Mouse (Mus musculus) left cerebral cortex, postnatal 25 days (tissue): Measurements from ENCODE around the gene Olfr834. TPM values are rescaled to one million over a fixed set of nuclear protein-coding genes. Genes with fewer than 3 reads are reported as not detected.

Experiments used
- DNase-seq, 2 experiments: peaks; one replicate each; pipeline ENCODE4 v3.0.0; 2022; ENCODE audit warnings: low spot score in 2 of 2, mixed read lengths in 1 of 2
- intact Hi-C: fragments of 180-260 bp; cut with DNase I; formaldehyde crosslinking; loops from one replicate; pipeline ENCODE4 v1.15.1; 2025
- total RNA-seq, 2 experiments: library from RNA; stranded (reverse); gene quantifications; 2 replicates each; pipeline ENCODE4 v1.2.3; 2021

The Olfr834 gene
- not detected for total RNA-seq

- DNase-seq: no peak
- intact Hi-C loops: no loop called here
These were observed at the start of gene Olfr834 for GRCm38 (mm10) chr9:18987690-18988089. TSS of gene Olfr834 (plus strand) at chr9:18987990.

GRCm38 (mm10) chr9:18962021-18962420 lies 25.8 kb upstream of the Olfr834 start:
- intact Hi-C loops: no loop called here
- no peak for DNase-seq

- no peak for DNase-seq
- intact Hi-C loops: no loop called here
These were observed 44.6 kb downstream of the Olfr834 start, which contains the start of gene Olfr835 for GRCm38 (mm10) chr9:19032435-19032834. TSS of gene Olfr835 (plus strand) at chr9:19032735.

Other genes starting within 250 kb of the Olfr834 start
- gene Olfr24, start 224.0 kb upstream of the Olfr834 start, total RNA-seq: not detected
- not detected for gene Olfr828, start 168.5 kb upstream of the Olfr834 start, total RNA-seq
- not detected for gene Olfr829, start 133.1 kb upstream of the Olfr834 start, total RNA-seq
- not detected for gene Olfr830, start 113.3 kb upstream of the Olfr834 start, total RNA-seq
- gene Olfr832, start 50.9 kb upstream of the Olfr834 start, total RNA-seq: not detected
- gene Olfr835, start 44.7 kb downstream of the Olfr834 start, total RNA-seq: not detected
- gene Olfr836, start 132.4 kb downstream of the Olfr834 start, total RNA-seq: not detected
- not detected for gene Olfr837, start 148.3 kb downstream of the Olfr834 start, total RNA-seq
- under 1 TPM; 0.05 to 0.14 TPM for gene Olfr839-ps1, start 189.3 kb downstream of the Olfr834 start, total RNA-seq